Mouse (Mus musculus): ENCODE data around the gene Hist1h1a. TPM values are rescaled to one million over a fixed set of nuclear protein-coding genes. Genes with fewer than 3 reads are reported as not detected.
"Not testable (repeated sequence)": the region's sequence is repeated elsewhere in the genome, so short reads cannot be mapped to it uniquely, and the experiment has no call there.

Gene Hist1h1a
- total RNA-seq, 4 experiments from 2014 or later = 16.7 to 20.1 (median 18.6) TPM

GRCm38 (mm10) chr13:23760240-23760971 is 3.1 kb upstream of the Hist1h1a start:
- DNase-seq = no peak

DNA sequence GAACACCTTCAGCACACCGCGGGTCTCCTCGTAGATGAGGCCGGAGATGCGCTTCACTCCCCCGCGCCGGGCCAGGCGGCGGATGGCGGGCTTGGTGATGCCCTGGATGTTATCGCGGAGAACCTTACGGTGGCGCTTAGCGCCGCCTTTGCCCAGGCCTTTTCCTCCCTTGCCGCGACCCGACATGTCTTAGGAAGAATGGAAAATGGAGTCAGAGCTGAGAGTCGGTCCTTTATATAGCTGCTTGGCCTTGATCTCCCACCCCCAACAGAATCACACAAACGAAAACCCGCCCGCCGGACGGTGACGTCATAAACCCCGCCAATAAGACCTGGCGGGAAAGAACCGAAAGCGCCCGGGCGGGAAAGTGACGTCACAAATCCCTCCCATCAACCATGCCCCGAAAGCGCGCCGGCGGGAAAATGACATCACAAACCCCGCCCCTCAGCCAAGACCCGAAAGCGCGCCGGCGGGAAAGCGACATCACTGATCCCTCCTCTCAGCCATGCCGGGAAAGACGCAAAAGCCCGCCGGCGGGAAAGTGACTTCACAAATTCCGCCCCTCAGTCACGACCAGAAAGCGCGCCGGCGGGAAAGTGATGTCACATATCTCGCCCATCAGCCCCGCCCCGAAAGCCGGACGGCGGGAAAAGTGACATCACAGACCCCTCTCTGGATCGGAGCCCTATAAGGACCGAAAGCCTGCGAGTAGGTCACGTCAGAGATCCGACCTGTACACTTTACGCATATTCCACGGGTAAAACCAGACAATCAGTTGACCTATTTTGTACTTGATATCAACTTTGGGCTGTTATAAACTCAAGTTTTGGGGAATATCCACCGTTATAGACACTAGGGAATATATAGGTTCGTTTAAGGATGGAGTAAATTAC is 2.2 kb upstream of the Hist1h1a start, which contains the start of gene Hist1h4a:
Gene Hist1h4a, minus strand, starts transcription at position 259 of the 893 bp plus-strand sequence.
- DNase-seq = peak; percentile 97

- DNase-seq = peak; percentile 67
These were observed 1.3 kb upstream of the Hist1h1a start, which contains the start of gene Hist1h3a for GRCm38 (mm10) chr13:23761871-23762821. Hist1h3a (minus strand) TSS chr13:23762386.

DNA sequence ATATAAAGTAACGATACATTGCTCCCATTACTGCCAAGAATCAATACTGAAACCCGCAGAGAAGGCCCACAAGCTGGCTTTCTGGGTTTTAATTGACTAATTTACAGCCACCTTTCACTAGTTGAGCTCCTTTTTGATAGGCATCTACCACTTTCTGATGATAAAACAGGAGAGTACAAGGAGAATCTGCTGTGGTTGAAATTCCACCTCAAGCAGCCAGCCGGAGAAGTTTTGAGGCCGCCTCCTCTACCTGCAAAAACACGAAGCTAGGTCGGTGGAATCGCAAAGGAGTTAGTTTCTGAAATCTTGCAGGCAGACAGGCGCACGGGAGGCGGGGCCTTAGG is 252 bp upstream of the Hist1h1a start:
- no peak for DNase-seq

- DNase-seq = no peak
These were observed 1.1 kb downstream of the Hist1h1a start for GRCm38 (mm10) chr13:23764324-23765171.

DNA sequence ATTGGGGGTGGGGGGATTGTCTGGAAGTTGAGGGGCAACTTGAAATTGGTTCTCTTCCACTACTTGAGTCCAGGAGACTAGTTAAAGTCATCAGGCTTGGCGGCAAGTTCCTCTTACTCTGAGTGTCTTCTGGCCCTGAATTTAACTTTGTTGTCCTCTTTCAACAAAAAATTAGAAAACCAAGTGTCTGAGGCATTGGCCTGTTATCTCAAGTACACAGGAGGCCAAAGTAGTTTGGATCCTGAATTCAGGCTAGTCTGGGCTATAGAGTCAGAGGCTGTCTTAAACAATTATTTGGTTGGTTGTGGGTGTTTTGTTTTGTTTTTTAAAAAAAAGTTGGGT is 1.7 kb downstream of the Hist1h1a start:
- DNase-seq = no peak

DNA sequence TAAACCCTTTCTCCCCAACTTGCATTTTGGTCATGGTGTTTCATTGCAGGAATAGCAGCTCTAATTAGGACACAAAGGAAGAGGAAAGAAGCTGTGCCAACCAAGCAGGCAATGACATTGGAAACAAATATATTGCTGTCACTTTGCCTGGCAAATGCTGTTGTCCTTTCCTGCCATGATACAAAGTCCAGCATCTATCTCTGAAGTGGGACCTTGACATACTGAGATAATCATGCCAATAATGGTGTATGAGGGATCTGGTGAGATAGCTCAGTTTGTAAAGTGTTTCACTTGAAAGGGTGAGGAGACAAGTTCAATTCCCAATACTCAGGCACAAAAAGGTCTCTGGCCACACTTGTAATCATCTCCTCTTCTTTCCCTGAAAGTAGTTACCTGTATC is 3.3 kb downstream of the Hist1h1a start:
- DNase-seq = peak; percentile 33

DNA sequence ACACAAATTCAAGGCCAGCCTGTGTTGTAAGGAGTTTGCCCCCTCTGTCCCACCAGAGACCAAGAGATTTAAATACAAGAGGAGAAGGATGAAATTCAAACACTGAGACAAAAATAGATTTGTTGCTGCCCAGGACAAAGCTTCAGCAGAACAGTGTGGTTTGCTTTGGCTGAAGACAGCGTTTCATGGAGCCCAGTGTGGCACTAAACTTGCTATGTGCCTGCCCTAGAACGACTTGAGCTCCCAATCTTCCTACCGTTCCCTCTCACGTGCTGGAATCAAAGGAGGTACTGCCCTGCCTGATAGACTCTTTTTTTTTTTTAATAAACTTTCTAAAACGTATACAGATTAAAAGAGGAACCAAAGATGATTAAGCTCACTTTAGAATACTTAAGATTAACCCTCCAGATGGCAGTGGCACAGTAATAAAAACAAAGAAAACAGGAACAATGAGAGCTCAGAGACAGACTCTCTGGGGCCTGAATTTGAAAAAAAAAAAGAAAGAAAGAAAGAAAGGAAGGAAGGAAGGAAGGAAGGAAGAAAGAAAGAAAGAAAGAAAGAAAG is 5.5 kb downstream of the Hist1h1a start:
- DNase-seq = no peak

DNA sequence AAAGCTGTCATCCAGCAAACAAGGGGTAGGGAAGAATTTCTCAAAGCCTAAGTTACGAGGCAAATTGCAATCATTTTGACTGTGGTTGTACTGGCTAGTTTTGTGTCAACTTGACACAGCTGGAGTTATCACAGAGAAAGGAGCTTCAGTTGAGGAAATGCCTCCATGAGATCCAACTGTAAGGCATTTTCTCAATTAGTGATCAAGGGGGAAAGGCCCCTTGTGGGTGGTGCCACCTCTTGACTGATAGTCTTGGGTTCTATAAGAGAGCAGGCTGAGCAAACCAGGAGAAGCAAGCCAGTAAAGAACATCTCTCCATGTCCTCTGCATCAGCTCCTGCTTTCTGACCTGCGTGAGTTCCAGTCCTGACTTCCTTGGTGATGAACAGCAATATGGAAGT is 6.1 kb downstream of the Hist1h1a start, which contains the start of gene Trim38:
Gene Trim38, plus strand, starts transcription at position 301 of the 400 bp plus-strand sequence.
- DNase-seq = not testable (repeated sequence)

- no peak for DNase-seq
These were observed 9.3 kb downstream of the Hist1h1a start for GRCm38 (mm10) chr13:23772561-23773313.

DNA sequence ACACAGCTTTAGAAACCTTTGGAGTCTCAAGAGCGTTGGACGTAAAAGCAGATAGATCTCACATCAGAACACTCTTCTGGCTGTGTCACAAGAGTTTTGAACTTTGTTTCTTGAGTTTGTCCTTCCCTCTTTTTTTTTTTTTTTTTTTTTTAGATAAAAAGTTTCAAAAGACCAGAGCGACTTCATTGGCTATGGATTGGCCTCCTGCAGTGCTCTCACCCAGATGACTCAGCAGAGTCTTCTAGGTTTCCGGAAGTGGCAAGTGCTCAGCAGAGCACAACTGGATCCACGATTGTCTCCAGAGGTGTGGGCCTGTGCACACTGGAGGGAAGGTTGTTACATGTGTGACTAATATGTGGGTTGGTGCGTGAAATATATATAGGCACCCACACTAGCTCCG is 14.9 kb downstream of the Hist1h1a start:
- no peak for DNase-seq

DNA sequence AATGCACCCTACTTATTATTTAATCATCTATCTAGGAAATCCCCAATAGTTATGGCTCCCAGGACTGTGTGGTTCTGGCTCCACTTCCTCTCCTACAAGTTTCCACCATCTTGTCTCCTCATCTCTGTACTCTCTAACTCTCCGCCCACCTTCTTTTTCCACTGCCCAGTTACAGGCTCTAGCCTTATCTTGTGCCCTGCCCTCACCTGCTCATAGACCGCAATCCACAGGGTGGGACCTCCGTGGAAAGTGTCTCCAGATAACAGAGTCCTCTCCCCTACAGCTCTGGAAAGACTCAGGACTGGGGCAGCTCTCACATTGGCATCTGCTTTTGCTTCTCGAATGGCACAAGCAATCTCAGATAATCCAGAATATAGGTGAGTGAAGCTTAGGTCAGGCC is 15.6 kb downstream of the Hist1h1a start:
- DNase-seq = no peak

DNA sequence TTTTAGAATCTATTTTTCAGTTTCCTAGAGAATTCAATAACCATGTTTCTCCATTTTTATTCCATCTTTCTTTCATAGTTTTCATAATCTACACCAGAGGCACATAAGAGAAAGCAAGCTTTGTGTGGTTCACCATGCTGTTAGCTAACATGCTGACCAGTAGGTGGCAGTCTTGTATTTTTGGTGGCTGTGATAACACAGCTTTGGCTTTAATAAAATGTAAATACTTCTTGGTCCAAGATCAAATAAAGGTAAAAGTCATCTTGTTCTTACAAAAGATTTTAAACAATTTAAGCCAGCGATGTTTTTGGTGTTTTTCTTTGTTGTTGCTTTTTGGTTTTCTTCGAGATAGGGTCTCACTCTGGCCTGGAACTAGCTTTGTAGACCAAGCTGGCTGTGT is 29.1 kb downstream of the Hist1h1a start:
- no peak for DNase-seq

DNA sequence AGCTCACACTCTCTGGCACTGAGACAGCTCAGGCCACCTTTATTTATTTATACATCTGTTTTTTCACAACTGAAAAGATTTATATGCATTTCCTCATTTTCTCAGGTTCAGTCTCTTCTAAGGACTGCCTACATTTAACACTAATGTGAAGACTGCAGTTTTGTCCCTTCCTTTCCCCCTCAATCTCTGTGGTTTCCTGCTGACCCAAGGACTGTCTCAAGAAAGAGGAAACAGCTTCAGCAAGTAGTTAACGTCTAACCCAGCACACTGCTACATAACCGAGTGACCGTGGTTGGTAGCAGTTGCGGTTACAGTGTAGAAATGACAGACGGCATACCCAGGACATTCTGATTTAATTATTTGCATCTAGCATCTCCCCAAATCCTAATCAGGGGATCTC is 35.9 kb downstream of the Hist1h1a start:
- DNase-seq = no peak

- DNase-seq = no peak
These were observed 41.1 kb downstream of the Hist1h1a start for GRCm38 (mm10) chr13:23804532-23804931.

DNA sequence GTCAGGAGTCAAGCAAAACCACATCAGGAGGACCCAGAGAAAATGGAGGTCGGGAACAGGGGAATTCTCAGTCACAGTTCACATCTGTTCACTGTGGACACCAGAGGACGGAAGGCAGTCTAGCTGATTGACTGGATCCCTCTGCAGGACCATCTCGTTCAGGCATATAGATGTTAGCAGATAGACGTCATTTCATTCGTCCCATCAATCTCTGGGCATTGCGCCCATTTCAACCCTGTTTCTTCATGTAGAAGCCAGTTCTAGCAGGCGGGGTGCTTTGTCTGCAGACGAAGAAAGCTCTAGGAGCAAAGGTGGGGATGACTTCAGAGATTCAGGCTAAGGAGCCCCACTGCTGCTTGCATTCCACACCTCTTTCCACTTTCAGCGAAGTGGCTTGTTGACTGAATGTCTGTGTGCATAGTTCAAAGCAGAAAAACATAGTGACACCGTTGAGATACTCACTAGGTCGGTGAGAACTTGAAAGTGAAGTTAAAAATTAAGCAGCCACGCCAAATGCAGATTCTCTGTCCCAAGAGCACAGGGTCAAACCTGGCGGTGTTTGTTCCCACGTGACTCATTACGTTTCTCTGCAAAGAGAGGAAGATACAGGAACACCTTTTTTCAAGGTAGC is 43.1 kb downstream of the Hist1h1a start, which contains the start of gene Slc17a2:
Gene Slc17a2, plus strand, starts transcription at position 572 of the 631 bp plus-strand sequence.
- no peak for DNase-seq

Measured in adrenal gland, adult 8-10 months (tissue).